In genomic region chr11:94339732-94340585, GRCm38 (mm10) we compare ENCODE assay signal across 8 mouse cellular contexts. TPM values are rescaled to one million over a fixed set of nuclear protein-coding genes. Genes with fewer than 3 reads are reported as not detected.
A peak's percentile ranks its signal among the peaks of the same experiment; 100 is the strongest.
DNase-seq lines count a peak whose midpoint lies in the region; ATAC-seq and TF ChIP-seq lines count a peak whose summit lies in the region.

No protein-coding gene starts in this region.

- H3K4me1 ChIP-seq in hindbrain, embryonic 14.5 days (replicated peaks; ENCODE audit: control insufficient read depth, insufficient read depth, low read length): peaks cover 12% of the 10 kb centered on the region
- no peaks in the 10 kb centered on the region for H3K4me1 ChIP-seq in spleen, adult 2 months (ENCODE audit: control insufficient read depth, insufficient read depth, insufficient read length)

- TF ChIP-seq CTCF in spleen, adult 2 months (IDR thresholded peaks at IDR 0.05; ENCODE audit: extremely low read depth, insufficient read depth, insufficient read length, insufficient replicate concordance): peak; percentile 58; the same call in 1 of the 2 replicates

- H3K9ac ChIP-seq in hindbrain, embryonic 14.5 days: no peak overlapping the region

- peak; percentile 86 for ATAC-seq in hindbrain, embryonic 14.5 days (ENCODE audit: low FRiP score)

- H3K36me3 ChIP-seq in hindbrain, embryonic 14.5 days (replicated peaks; ENCODE audit: control insufficient read depth, insufficient read depth): peaks cover 49% of the 10 kb centered on the region
- H3K36me3 ChIP-seq in spleen, adult 2 months (ENCODE audit: control insufficient read depth, insufficient read depth, low read length): peaks cover 22% of the 10 kb centered on the region

- H3K4me3 ChIP-seq in hindbrain, embryonic 14.5 days (replicated peaks; ENCODE audit: low read length): no peak overlapping the region
- H3K4me3 ChIP-seq in spleen, adult 2 months (ENCODE audit: extremely low read depth, insufficient read depth, insufficient read length): no peak overlapping the region

- peak; percentile 57 to 85 for DNase-seq in adrenal gland, adult (ENCODE audit: inconsistent age in 2 of 2, low spot score in 1 of 2)
- DNase-seq in adrenal gland, adult 8-10 months: no peak
- peak; percentile 77 for DNase-seq in R1 (ENCODE audit: low read depth, low spot score)
- DNase-seq in embryo, embryonic 10.5 days (ENCODE audit: low spot score): peak; percentile 89
- DNase-seq in hindbrain, embryonic 14.5 days (ENCODE audit: low spot score): peak; percentile 83
- peak; percentile 51 to 64 for DNase-seq in left cerebral cortex, postnatal 25 days (ENCODE audit: low spot score in 2 of 2)
- peak; percentile 82 for DNase-seq in mesoderm, embryonic 11.5 days (ENCODE audit: low read depth, low spot score)
- DNase-seq in spleen, adult 2 months (ENCODE audit: low read depth in 1 of 2, low spot score in 2 of 2): peak; percentile 27 to 29

- no peak for TF ChIP-seq POLR2A in spleen, adult 2 months (IDR thresholded peaks at IDR 0.05; ENCODE audit: low read depth, low read length)

- H3K27me3 ChIP-seq in hindbrain, embryonic 14.5 days (ENCODE audit: control insufficient read depth, insufficient read depth, low read length): no peaks in the 10 kb centered on the region
- no peaks in the 10 kb centered on the region for H3K27me3 ChIP-seq in spleen, adult 2 months (ENCODE audit: control insufficient read depth, insufficient read depth, low read length)

- H3K9me3 ChIP-seq in hindbrain, embryonic 14.5 days (ENCODE audit: control insufficient read depth, low read length): no peaks in the 10 kb centered on the region

- no peak overlapping the region for H3K4me2 ChIP-seq in hindbrain, embryonic 14.5 days (replicated peaks)

- H3K27ac ChIP-seq in hindbrain, embryonic 14.5 days: no peak overlapping the region
- H3K27ac ChIP-seq in spleen, adult 2 months (ENCODE audit: insufficient read depth, low read length): no peak overlapping the region

- intact Hi-C loops in left cerebral cortex, postnatal 25 days (cut with DNase I): loop anchor here (2.0 to 5.0 kb wide), 3 partner anchors 65 to 207 kb away; partner anchors contain the start of genes Rsad1 and Spata20

- 58% methylated on average over 18 of the region's 18 CpGs for WGBS in hindbrain, embryonic 14.5 days
- 71% methylated on average over 18 of the region's 18 CpGs for WGBS in spleen, adult 2 months

RNA-seq across cellular contexts. Expression of gene Ankrd40, which starts 12.2 kb away (rescaled TPM):
- 100 to 1,000 TPM; 118 to 169 (median 156) TPM for total RNA-seq in adrenal gland, adult 8-10 months (2022)
- 12.8 and 12.9 TPM in 2 replicates for polyA plus RNA-seq in hindbrain, embryonic 14.5 days (2014; fragmentation: Nextera tagmentation; extraction: Ambion mirVana)
- total RNA-seq in left cerebral cortex, postnatal 25 days (2021): 100 to 1,000 TPM; 138 to 144 TPM
- polyA plus RNA-seq in spleen, adult 2 months (2012; rRNA removed): 50.7 and 65.5 TPM in 2 replicates

RNA-seq across cellular contexts. Expression of gene Luc7l3, which starts 18.2 kb away (rescaled TPM):
- total RNA-seq in adrenal gland, adult 8-10 months (2022): 100 to 1,000 TPM in 1 of 4 experiments, 10 to 100 TPM in 3; 53.7 to 100 (median 73.5) TPM
- 94.9 and 105 TPM in 2 replicates for polyA plus RNA-seq in hindbrain, embryonic 14.5 days (2014; fragmentation: Nextera tagmentation; extraction: Ambion mirVana)
- 100 to 1,000 TPM; 108 to 120 TPM for total RNA-seq in left cerebral cortex, postnatal 25 days (2021)
- 6.6 and 7.3 TPM in 2 replicates for polyA plus RNA-seq in spleen, adult 2 months (2012; rRNA removed)

RNA-seq across cellular contexts. Expression of gene Abcc3, which starts 52.8 kb away (rescaled TPM):
- 10 to 100 TPM in 2 of 4 experiments, 1 to 10 TPM in 2; 4.7 to 15.0 (median 9.4) TPM for total RNA-seq in adrenal gland, adult 8-10 months (2022)
- 0.85 and 1.1 TPM in 2 replicates for polyA plus RNA-seq in hindbrain, embryonic 14.5 days (2014; fragmentation: Nextera tagmentation; extraction: Ambion mirVana)
- 1 to 10 TPM; 2.0 to 2.9 TPM for total RNA-seq in left cerebral cortex, postnatal 25 days (2021)
- 44.5 and 58.7 TPM in 2 replicates for polyA plus RNA-seq in spleen, adult 2 months (2012; rRNA removed)

RNA-seq across cellular contexts. Expression of gene Gm21885, which starts 58.3 kb away (rescaled TPM):
- not detected for total RNA-seq in adrenal gland, adult 8-10 months (2022)
- polyA plus RNA-seq in hindbrain, embryonic 14.5 days (2014; fragmentation: Nextera tagmentation; extraction: Ambion mirVana): 0.38 TPM in 1 of 2 replicates, not detected in the other
- total RNA-seq in left cerebral cortex, postnatal 25 days (2021): not detected
- not detected in 2 replicates for polyA plus RNA-seq in spleen, adult 2 months (2012; rRNA removed)
